Mouse (Mus musculus) heart, embryonic 15.5 days (tissue): Measurements from ENCODE around the gene Tgfb1i1. TPM values are rescaled to one million over a fixed set of nuclear protein-coding genes. Genes with fewer than 3 reads are reported as not detected.

Experiments used
- ATAC-seq: fragments of 200-750 bp; cut with Nextera tagmentation; replicated peaks from 2 replicates; pipeline ENCODE4 v1.8.0; 2017; ENCODE audit warnings: low read depth, moderate TSS enrichment; ENCODE audit not compliant: insufficient number of reproducible peaks, insufficient read depth, low FRiP score
- H3K27ac ChIP-seq: fragments of 300-500 bp; sonication (generic); 2 replicates; pipeline ENCODE4 v1.5.1; 2015; ENCODE audit warnings: mild to moderate bottlenecking, inconsistent platforms
- H3K27me3 ChIP-seq: fragments of 300-500 bp; sonication (generic); 2 replicates; pipeline ENCODE4 v1.6.1; 2015; ENCODE audit warnings: inconsistent platforms
- H3K36me3 ChIP-seq: fragments of 300-500 bp; sonication (generic); 2 replicates; pipeline ENCODE4 v1.6.1; 2015; ENCODE audit warnings: mild to moderate bottlenecking, inconsistent platforms
- H3K4me1 ChIP-seq: fragments of 300-500 bp; sonication (generic); replicated peaks from 2 replicates; pipeline ENCODE4 v1.6.1; 2015; ENCODE audit warnings: inconsistent platforms
- H3K4me2 ChIP-seq: fragments of 300-500 bp; sonication (generic); 2 replicates; pipeline ENCODE4 v1.6.1; 2015; ENCODE audit warnings: inconsistent platforms, mild to moderate bottlenecking, moderate library complexity
- H3K4me3 ChIP-seq: fragments of 300-500 bp; sonication (generic); 2 replicates; pipeline ENCODE4 v1.5.1; 2015; ENCODE audit warnings: mild to moderate bottlenecking, inconsistent platforms
- H3K9ac ChIP-seq: fragments of 300-500 bp; sonication (generic); 2 replicates; pipeline ENCODE4 v1.6.1; 2015; ENCODE audit warnings: mild to moderate bottlenecking, inconsistent platforms
- H3K9me3 ChIP-seq: fragments of 300-500 bp; sonication (generic); replicated peaks from 2 replicates; pipeline ENCODE4 v1.6.1; 2016; ENCODE audit warnings: inconsistent platforms
- WGBS: fragments of 180-500 bp; shearing (Covaris S2); methylation state at CpG from one replicate; pipeline ENCODE4 v1.1.7; 2015; ENCODE audit warnings: mixed read lengths; 5-methylcytosine and 5-hydroxymethylcytosine counted together
- polyA plus RNA-seq: library from polyadenylated mRNA; unstranded; fragments of >200 nt; fragmentation: Nextera tagmentation; extraction: Ambion mirVana; gene quantifications from 2 replicates; pipeline ENCODE4 v1.2.1, GENCODE M21; 2015

The Tgfb1i1 gene
- polyA plus RNA-seq, 1 experiment from 2014 or later: 160 TPM

GRCm38 (mm10) chr7:128244410-128245025 lies 2.1 kb upstream of the Tgfb1i1 start:
- ATAC-seq: no peak
- H3K9ac ChIP-seq: no peak overlapping the region

DNA sequence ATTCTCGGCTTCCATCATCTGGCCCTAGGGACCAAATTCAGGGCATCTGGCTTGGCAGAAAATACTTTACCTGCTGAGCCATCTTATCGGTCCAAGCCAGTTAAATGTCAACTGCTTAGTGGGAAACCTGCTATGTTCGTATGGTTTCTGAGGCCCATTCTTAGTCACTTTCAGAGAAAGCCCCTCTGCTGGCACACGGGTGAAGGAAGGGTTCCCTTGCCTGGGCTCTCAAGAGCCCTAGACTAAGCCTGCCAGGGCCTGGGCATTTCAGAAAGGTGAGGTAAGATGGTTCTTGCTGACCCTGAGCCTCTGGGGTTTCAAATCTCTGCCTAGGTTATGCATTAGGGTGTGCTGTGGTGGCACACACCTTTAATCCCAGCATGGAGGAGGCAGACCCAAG lies 1.1 kb upstream of the Tgfb1i1 start:
- Histone ChIP-seq H3K27ac (peak overlapping the region; percentile 97), H3K4me3 (0 out of 2 replicates have a peak overlapping the region, but pooled peaks have one; percentile 67), H3K36me3 (peaks cover 42% of the 10 kb centered on the region), H3K9ac (0 out of 2 replicates have a peak overlapping the region, but pooled peaks have one; percentile 73), H3K9me3 (no peaks in the 10 kb centered on the region), H3K4me1 (peaks cover 37% of the 10 kb centered on the region), H3K4me2 (no peak overlapping the region), H3K27me3 (no peaks in the 10 kb centered on the region)
- 87% methylated on average over 4 of the region's 4 CpGs for WGBS
- no peak for ATAC-seq

More at GRCm38 (mm10) chr7:128244410-128245025, 2.1 kb upstream of the Tgfb1i1 start:
- Histone ChIP-seq H3K9me3 (no peaks in the 10 kb centered on the region), H3K4me3 (no peak overlapping the region), H3K27ac (0 out of 2 replicates have a peak overlapping the region, but pooled peaks have one; percentile 3), H3K36me3 (peaks cover 42% of the 10 kb centered on the region), H3K4me1 (peaks cover 31% of the 10 kb centered on the region), H3K27me3 (no peaks in the 10 kb centered on the region), H3K4me2 (no peak overlapping the region)
- 91% methylated on average over 18 of the region's 18 CpGs for WGBS

- H3K36me3 ChIP-seq: peaks cover 54% of the 10 kb centered on the region
- WGBS: 2% methylated on average over 13 of the region's 13 CpGs
- H3K4me3 ChIP-seq: peak overlapping the region; percentile 67
- peak overlapping the region; percentile 73 for H3K9ac ChIP-seq
- H3K9me3 ChIP-seq: no peaks in the 10 kb centered on the region
- peak; percentile 67 for ATAC-seq
- H3K4me1 ChIP-seq: peaks cover 43% of the 10 kb centered on the region
- H3K27ac ChIP-seq: peak overlapping the region; percentile 97
- H3K27me3 ChIP-seq: no peaks in the 10 kb centered on the region
- H3K4me2 ChIP-seq: peak overlapping the region; percentile 77
These were observed 831 bp downstream of the Tgfb1i1 start for GRCm38 (mm10) chr7:128247443-128247842.

DNA sequence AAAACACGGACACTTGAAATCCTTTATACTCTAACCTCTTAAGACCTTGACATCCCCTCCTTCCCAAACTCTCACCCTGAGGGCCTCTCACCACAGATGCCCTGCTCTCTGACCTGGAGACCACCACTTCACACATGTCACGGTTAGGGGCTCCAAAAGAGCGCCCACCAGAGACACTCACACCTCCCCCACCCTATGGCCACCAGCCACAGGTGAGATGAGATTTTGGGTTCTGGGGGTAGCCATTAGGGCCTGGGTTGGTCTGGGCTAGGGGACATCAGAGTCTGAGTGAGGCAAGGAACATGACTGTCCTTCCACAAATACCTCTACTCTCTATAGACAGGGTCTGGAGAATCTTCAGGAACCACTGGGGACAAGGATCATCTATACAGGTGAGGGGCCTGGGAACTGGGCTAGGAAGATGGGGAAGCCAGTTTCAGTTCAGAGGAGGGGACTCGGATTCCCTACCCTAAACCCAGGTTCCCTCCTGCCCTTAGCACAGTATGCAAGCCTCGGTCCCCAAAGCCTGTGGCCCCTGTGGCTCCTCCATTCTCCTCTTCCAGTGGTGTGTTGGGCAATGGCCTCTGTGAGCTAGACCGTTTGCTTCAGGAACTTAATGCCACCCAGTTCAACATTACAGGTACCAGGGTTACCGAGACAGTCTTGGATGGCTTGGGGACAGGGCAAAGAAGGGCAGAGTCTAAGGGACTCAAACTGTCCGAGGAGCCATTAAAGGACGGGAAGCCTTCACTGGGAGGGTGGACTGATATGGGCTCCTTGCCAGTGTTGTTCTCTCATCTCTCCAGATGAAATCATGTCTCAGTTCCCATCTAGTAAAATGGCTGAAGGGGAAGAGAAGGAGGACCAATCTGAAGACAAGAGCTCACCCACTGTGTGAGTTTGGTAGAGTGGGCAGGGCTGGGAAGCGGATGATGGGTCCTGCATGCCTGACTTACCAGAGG lies 1.8 kb downstream of the Tgfb1i1 start:
- Histone ChIP-seq H3K27ac (no peak overlapping the region), H3K27me3 (no peaks in the 10 kb centered on the region), H3K4me3 (peak overlapping the region; percentile 67), H3K36me3 (peaks cover 55% of the 10 kb centered on the region), H3K4me1 (peaks cover 47% of the 10 kb centered on the region), H3K4me2 (peak overlapping the region; percentile 77), H3K9me3 (no peaks in the 10 kb centered on the region), H3K9ac (peak overlapping the region; percentile 73)
- no peak for ATAC-seq
- WGBS: 70% methylated on average over 10 of the region's 10 CpGs

GRCm38 (mm10) chr7:128249998-128250397 lies 3.4 kb downstream of the Tgfb1i1 start:
- Histone ChIP-seq H3K9ac (no peak overlapping the region), H3K4me1 (peaks cover 47% of the 10 kb centered on the region)

DNA sequence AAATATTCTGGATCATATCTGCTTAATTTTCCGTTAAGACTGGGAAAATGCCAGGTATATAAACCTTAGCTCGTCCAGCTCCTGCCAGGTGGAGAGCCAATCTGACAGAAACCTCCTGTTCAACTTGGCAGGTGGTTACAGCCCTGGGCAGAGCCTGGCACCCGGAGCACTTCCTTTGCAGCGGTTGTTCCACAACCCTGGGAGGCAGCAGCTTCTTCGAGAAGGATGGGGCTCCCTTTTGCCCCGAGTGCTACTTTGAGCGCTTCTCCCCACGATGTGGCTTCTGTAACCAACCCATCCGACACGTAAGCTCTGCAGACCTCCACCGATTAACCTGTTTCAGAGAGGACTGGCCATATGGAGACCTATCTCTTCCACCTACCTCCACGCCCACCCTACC lies 5.3 kb downstream of the Tgfb1i1 start:
- peaks cover 51% of the 10 kb centered on the region for H3K36me3 ChIP-seq
- H3K27me3 ChIP-seq: no peaks in the 10 kb centered on the region
- no peak overlapping the region for H3K9ac ChIP-seq
- WGBS: 66% methylated on average over 12 of the region's 12 CpGs
- H3K4me3 ChIP-seq: no peak overlapping the region
- no peaks in the 10 kb centered on the region for H3K9me3 ChIP-seq
- no peak overlapping the region for H3K4me2 ChIP-seq
- no peak overlapping the region for H3K27ac ChIP-seq
- H3K4me1 ChIP-seq: peaks cover 41% of the 10 kb centered on the region
- ATAC-seq: no peak

More at GRCm38 (mm10) chr7:128249998-128250397, 3.4 kb downstream of the Tgfb1i1 start:
- no peak for ATAC-seq
- Histone ChIP-seq H3K27ac (no peak overlapping the region), H3K36me3 (peaks cover 51% of the 10 kb centered on the region), H3K27me3 (no peaks in the 10 kb centered on the region), H3K4me3 (no peak overlapping the region), H3K4me2 (no peak overlapping the region), H3K9me3 (no peaks in the 10 kb centered on the region)
- WGBS: 84% methylated on average over 5 of the region's 5 CpGs

DNA sequence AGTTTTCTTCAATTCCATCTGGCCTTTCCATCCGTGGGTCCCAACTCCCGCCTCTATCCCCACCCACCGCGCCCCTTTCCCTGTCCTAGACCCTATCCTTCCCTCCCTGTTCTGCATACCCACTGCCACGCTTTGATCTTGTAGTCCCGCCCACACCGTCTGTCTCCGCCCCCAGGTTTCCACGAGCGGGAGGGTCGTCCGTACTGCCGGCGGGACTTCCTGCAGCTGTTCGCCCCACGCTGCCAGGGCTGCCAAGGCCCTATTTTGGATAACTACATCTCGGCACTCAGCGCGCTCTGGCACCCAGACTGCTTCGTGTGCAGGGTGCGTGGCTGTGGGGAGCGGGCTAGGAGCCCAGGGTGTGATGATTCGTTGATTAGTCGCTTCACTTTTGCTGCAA lies 6.0 kb downstream of the Tgfb1i1 start:
- H3K27ac ChIP-seq: no peak overlapping the region
- no peak for ATAC-seq
- WGBS: 39% methylated on average over 24 of the region's 24 CpGs
- no peaks in the 10 kb centered on the region for H3K27me3 ChIP-seq
- no peak overlapping the region for H3K9ac ChIP-seq
- H3K4me1 ChIP-seq: peaks cover 47% of the 10 kb centered on the region
- no peaks in the 10 kb centered on the region for H3K9me3 ChIP-seq
- no peak overlapping the region for H3K4me3 ChIP-seq
- H3K4me2 ChIP-seq: peak overlapping the region; percentile 27; the same call in 1 of the 2 replicates
- peaks cover 51% of the 10 kb centered on the region for H3K36me3 ChIP-seq

DNA sequence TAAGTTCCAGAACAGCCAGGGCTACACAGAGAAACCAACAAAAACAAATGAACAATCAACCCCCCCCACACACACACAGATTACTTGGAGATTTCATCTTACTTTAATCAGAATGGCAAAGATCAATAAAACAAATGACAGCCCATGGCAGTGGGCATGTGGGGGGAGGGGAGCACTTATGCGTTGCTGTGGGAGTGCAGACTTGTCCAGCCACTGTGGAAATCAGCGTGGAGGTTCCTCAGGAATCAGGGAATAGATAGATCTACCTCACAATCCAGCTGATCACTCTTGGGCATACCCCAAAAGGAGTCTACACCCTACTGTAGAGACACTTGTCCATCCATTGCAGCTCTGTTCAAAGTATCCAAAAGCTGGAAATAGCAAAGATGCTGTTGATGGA lies 8.4 kb downstream of the Tgfb1i1 start:
- Histone ChIP-seq H3K9ac (no peak overlapping the region), H3K9me3 (no peaks in the 10 kb centered on the region), H3K27me3 (no peaks in the 10 kb centered on the region), H3K4me2 (no peak overlapping the region), H3K4me1 (peaks cover 28% of the 10 kb centered on the region), H3K36me3 (peaks cover 39% of the 10 kb centered on the region), H3K27ac (no peak overlapping the region), H3K4me3 (no peak overlapping the region)
- 60% methylated on average over 2 of the region's 2 CpGs for WGBS
- no peak for ATAC-seq

DNA sequence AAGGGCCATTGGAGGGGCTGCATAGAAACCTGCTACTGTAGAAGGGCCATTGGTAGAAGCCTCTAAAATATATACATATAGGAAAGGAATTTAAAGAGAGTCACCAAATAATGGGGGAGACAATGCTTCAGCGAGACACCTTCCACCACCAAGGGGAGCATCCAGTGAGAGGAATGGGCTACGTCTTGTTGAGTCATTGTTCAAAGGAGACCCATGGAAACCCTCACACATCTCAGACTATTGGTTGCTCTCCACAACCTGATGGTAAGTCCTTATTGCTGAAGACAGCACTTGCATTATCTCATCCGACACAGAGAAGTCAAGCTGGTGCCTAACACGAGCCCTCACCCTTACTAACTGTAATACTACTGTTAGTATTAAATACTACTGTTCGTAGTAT lies 9.1 kb downstream of the Tgfb1i1 start:
- H3K4me1 ChIP-seq: peaks cover 24% of the 10 kb centered on the region
- no peak overlapping the region for H3K9ac ChIP-seq
- H3K4me2 ChIP-seq: no peak overlapping the region
- WGBS: 85% methylated on average over 5 of the region's 5 CpGs
- no peak overlapping the region for H3K4me3 ChIP-seq
- peaks cover 31% of the 10 kb centered on the region for H3K36me3 ChIP-seq
- no peaks in the 10 kb centered on the region for H3K9me3 ChIP-seq
- H3K27me3 ChIP-seq: no peaks in the 10 kb centered on the region
- H3K27ac ChIP-seq: no peak overlapping the region
- no peak for ATAC-seq

DNA sequence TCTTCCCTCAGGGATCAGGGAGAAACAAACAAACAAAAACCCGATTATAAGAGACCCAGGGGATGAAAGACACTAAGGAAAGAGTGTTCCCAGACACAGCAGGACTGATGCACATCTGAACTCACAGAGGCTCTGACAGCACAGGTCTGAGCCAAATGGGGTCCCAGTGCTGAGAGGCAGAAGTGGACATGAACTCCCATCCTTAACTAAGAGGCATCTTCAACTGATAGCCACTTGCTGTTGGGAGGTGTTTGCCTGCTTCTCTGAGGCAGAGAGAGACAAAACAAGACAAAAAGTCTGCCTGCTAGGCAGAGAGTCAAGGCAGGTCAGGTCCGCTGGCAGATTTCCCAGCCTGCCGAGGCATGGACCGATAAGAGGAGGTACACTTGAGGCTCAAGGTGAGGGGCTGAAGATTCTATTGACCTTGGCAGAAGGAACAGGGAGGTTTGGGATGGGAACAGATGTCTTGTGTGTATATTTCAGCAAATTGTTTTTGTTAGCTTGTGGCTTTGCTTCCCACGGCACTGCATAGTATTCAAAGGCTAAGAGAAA lies 10.2 kb downstream of the Tgfb1i1 start:
- H3K27me3 ChIP-seq: no peaks in the 10 kb centered on the region
- H3K4me3 ChIP-seq: no peak overlapping the region
- no peaks in the 10 kb centered on the region for H3K9me3 ChIP-seq
- H3K9ac ChIP-seq: no peak overlapping the region
- peak overlapping the region; percentile 36; the same call in 1 of the 2 replicates for H3K4me2 ChIP-seq
- peak overlapping the region; percentile 32; the same call in 1 of the 2 replicates for H3K27ac ChIP-seq
- ATAC-seq: no peak; the same call in 1 of the 2 replicates
- 18% methylated on average over 5 of the region's 5 CpGs for WGBS
- H3K4me1 ChIP-seq: peaks cover 20% of the 10 kb centered on the region
- H3K36me3 ChIP-seq: peaks cover 23% of the 10 kb centered on the region

DNA sequence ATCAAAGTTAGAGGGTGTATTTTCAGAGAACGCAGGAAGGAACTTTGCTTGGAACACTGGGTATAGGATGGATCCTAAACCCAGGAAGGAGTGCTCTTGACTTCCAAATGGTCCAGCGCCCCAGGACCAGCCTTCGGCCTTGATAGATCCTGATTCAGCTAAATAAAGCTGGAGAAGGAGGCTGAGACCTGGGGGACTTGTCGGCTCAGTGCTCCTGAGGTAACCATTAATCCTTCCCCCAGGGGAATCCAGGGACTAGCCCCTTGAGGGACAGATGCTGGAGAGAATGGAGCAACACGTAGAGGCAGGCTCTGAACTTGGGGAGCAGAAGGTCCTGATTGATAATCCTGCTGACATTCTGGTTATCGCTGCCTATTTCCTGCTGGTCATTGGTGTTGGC lies 18.8 kb downstream of the Tgfb1i1 start, which contains the start of gene Slc5a2:
TSS of gene Slc5a2 (plus strand) at position 247 of the 400 bp plus-strand sequence.
- H3K27me3 ChIP-seq: no peaks in the 10 kb centered on the region
- peaks cover 4% of the 10 kb centered on the region for H3K4me1 ChIP-seq
- no peak within 1 kb of the TSS for H3K4me3 ChIP-seq
- no peak within 1 kb of the TSS for H3K4me2 ChIP-seq
- ATAC-seq: no peak
- H3K36me3 ChIP-seq: no peaks in the 10 kb centered on the region
- no peak within 1 kb of the TSS for H3K27ac ChIP-seq
- H3K9ac ChIP-seq: no peak within 1 kb of the TSS
- 79% methylated on average over 6 of the region's 6 CpGs for WGBS
- no peaks in the 10 kb centered on the region for H3K9me3 ChIP-seq
